Mouse (Mus musculus) midbrain, embryonic 10.5 days (tissue): ENCODE data around the gene Ly6g5b. TPM values are rescaled to one million over a fixed set of nuclear protein-coding genes. Genes with fewer than 3 reads are reported as not detected.

ENCODE experiments used
- DNase-seq: peaks from one replicate; pipeline ENCODE4 v3.0.0-alpha.2; 2017; ENCODE audit warnings: low spot score
- H3K27ac ChIP-seq: fragments of 300-500 bp; sonication (generic); replicated peaks from 2 replicates; pipeline ENCODE4 v1.5.1; 2016; ENCODE audit warnings: mild to moderate bottlenecking
- H3K27me3 ChIP-seq: fragments of 300-500 bp; sonication (generic); 2 replicates; pipeline ENCODE4 v1.6.1; 2016; ENCODE audit warnings: low read depth, mild to moderate bottlenecking; ENCODE audit not compliant: poor library complexity, severe bottlenecking
- H3K36me3 ChIP-seq: fragments of 300-500 bp; sonication (generic); 2 replicates; pipeline ENCODE4 v1.6.1; 2016; ENCODE audit warnings: mild to moderate bottlenecking, moderate library complexity
- H3K4me1 ChIP-seq: fragments of 300-500 bp; sonication (generic); 2 replicates; pipeline ENCODE4 v1.6.1; 2016
- H3K4me3 ChIP-seq: fragments of 300-500 bp; sonication (generic); 2 replicates; pipeline ENCODE4 v1.5.1; 2016; ENCODE audit warnings: mild to moderate bottlenecking, moderate library complexity
- H3K9me3 ChIP-seq: fragments of 300-500 bp; sonication (generic); replicated peaks from 2 replicates; pipeline ENCODE4 v1.6.1; 2016; ENCODE audit warnings: mild to moderate bottlenecking
- WGBS: fragments of 180-500 bp; shearing (Covaris S2); methylation state at CpG from one replicate; pipeline ENCODE4 v1.1.7; 2016; 5-methylcytosine and 5-hydroxymethylcytosine counted together
- polyA plus RNA-seq: library from polyadenylated mRNA; unstranded; fragments of >200 nt; fragmentation: Nextera tagmentation; extraction: Ambion mirVana; gene quantifications from 2 replicates; pipeline ENCODE4 v1.2.1, GENCODE M21; 2016

Ly6g5b gene
- polyA plus RNA-seq, 1 experiment from 2014 or later: 0.99 TPM

DNA sequence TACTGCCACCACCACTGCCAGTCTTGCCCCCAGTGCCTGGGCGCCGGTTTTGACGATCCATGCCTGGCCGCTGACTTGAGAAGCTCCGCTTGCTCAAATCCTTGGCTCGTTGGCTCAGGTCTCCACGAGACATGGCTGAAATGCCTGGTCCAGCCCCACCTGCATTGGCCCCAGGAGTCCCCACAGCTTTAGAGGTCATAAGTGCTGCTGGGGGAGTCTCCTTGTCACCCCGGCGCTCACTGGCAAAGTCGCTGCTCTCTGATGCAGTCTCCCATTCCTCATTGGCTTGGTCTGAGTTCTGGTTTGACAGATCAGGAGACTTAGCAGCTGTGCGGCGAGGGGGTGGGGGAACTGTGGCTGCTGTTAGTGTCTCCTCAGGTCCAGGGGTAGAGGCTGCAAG is 40.2 kb upstream of the Ly6g5b start:
- no peak overlapping the region for H3K27ac ChIP-seq
- no peaks in the 10 kb centered on the region for H3K4me1 ChIP-seq
- peaks cover 99% of the 10 kb centered on the region for H3K36me3 ChIP-seq
- no peaks in the 10 kb centered on the region for H3K9me3 ChIP-seq
- peak overlapping the region; percentile 4; the same call in 1 of the 2 replicates for H3K4me3 ChIP-seq
- no peak for DNase-seq
- 93% methylated on average over 12 of the region's 12 CpGs for WGBS
- H3K27me3 ChIP-seq: no peaks in the 10 kb centered on the region

DNA sequence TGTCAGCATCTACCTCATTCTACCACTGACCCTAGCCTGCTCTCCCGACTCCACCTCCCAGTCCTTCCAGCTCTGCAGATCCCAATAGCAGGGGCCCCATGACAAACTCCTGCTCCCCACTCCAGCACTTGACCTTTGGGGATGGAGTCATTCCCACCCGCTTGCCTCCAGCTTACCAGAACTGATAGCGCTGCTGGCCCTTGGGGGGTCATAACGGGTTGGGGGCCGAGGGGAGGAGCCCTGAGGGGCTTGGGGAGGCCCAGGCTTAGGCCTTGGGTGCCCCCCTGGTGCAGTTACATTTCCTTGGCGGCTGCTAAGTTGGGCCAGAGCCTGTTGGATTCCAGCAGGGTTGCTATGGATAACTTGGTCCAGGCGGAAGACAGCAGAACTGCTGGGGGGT is 39.4 kb upstream of the Ly6g5b start:
- Histone ChIP-seq H3K4me3 (no peak overlapping the region), H3K4me1 (no peaks in the 10 kb centered on the region), H3K9me3 (no peaks in the 10 kb centered on the region), H3K36me3 (peaks cover 99% of the 10 kb centered on the region), H3K27ac (no peak overlapping the region), H3K27me3 (no peaks in the 10 kb centered on the region)
- 82% methylated on average over 7 of the region's 7 CpGs for WGBS
- no peak for DNase-seq

DNA sequence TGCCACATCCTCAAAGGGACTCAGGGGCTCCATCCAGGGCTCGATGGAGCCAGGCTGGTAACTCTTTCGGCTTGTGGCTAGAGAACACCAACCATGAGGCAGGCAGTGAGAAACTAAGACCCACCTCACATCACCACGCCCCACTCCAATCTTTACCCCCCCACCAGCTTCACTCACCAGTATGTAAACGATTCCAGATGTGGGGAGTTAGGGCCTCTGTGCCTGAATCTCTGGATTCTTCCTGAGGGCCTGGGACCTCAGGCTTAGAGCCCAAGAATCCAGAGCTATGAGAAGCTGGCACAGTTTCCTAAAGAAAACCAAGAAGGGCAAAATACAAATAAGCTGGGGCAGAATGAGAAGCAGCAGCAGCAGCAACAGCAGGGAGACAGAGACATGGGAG is 38.7 kb upstream of the Ly6g5b start:
- no peak for DNase-seq
- WGBS: 88% methylated on average over 4 of the region's 4 CpGs
- Histone ChIP-seq H3K27me3 (no peaks in the 10 kb centered on the region), H3K4me1 (no peaks in the 10 kb centered on the region), H3K36me3 (peaks cover 99% of the 10 kb centered on the region), H3K9me3 (no peaks in the 10 kb centered on the region), H3K27ac (no peak overlapping the region), H3K4me3 (no peak overlapping the region)

DNA sequence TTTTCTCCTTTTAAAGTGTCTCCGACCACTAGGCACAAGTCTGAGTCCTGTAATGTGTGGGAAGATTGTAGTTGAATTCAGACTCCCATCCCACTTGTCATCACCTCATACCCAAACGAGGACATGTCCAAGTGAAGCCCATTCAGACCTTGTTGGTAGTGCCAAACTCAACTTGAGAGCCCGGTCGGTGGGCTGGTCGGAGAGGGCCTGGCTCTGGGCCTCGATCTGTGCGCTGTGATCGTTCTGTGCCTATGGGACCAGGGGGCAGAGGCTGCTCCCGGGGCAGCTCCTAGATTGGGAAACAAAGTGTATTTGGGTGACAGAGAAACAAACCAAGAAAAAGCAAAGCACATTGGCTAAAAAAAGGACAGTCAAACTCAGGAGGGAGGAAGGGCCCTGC is 37.8 kb upstream of the Ly6g5b start:
- Histone ChIP-seq H3K9me3 (no peaks in the 10 kb centered on the region), H3K4me3 (no peak overlapping the region), H3K36me3 (peaks cover 99% of the 10 kb centered on the region), H3K27ac (no peak overlapping the region), H3K4me1 (no peaks in the 10 kb centered on the region), H3K27me3 (no peaks in the 10 kb centered on the region)
- 92% methylated on average over 9 of the region's 9 CpGs for WGBS
- no peak for DNase-seq

DNA sequence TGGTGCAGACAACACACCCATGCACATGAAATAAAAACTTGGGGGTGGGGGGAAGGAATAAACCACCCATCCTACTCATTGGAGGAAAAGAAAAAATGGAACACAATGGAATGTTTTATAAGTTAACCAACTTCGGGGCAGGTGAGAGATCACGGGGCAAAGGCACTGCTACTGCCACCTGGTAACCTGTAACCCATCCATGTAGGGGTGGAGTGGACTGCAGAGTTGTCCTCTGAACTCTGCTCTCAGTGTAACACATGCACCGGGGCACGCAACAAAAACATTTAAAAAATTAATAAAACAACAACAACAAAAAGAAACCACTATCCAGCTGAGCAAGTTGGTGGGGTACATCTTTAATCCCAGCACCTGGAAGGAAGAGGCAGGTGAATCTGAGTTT is 36.9 kb upstream of the Ly6g5b start:
- Histone ChIP-seq H3K9me3 (no peaks in the 10 kb centered on the region), H3K27me3 (no peaks in the 10 kb centered on the region), H3K4me3 (no peak overlapping the region), H3K27ac (no peak overlapping the region), H3K36me3 (peaks cover 99% of the 10 kb centered on the region), H3K4me1 (no peaks in the 10 kb centered on the region)
- DNase-seq: no peak
- 93% methylated on average over 4 of the region's 4 CpGs for WGBS

DNA sequence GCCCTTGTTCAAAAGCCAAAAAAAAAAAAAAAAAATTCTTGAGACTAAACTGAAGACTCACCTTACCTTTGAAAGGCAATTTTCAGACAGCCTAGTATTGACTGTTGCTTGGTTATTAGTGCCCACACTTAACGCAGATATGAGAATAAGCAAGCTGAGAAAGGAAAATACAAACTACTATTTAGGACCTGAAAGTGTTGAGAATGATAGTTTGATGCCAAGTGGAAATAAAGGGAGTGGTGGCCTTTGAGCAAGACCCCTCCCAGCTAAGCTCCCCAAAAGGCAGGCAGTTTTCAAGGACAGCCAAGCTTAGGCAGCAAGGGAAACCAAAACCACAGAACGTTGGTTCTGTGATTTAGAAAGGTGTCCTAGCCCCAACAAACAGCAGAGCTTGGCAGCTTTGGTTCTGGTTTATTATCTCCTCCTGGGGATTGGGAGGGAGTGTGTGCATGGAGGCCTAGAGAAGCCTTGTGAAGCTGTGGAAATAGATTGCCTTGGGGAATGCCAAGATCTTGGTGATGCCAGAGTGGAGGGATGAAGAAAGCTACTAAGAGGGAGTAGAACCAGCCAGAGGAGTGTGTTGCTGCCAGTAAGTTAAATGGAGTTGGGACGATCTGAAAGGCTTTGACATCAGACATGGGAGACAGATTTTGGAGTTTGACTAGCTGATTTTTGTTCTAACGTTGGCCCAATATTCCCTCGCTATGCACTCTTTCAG is 32.9 kb upstream of the Ly6g5b start:
- Histone ChIP-seq H3K36me3 (peaks cover 99% of the 10 kb centered on the region), H3K9me3 (peaks cover 6% of the 10 kb centered on the region), H3K27ac (no peak overlapping the region), H3K27me3 (no peaks in the 10 kb centered on the region), H3K4me1 (no peaks in the 10 kb centered on the region), H3K4me3 (no peak overlapping the region)
- DNase-seq: no peak
- 80% methylated on average over 5 of the region's 5 CpGs for WGBS

DNA sequence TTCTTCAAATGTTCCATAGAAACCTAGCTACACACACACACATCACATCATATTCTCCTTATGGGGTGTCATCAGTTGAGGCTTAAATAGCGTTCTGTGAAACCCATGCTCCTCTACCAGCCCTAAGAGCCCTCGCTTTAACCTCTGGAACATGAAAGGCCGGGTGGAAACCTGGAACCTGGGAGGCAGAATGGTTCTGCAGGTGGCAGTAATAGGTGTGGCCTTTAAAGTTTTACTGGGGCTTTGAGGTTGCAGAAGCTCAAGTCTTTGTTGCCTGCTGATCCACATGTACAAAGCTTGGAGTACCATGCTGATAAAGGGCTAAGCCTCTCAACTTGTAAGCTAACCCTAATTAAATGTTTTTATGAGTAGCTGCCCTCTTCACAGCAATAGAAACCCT is 32.1 kb upstream of the Ly6g5b start:
- H3K27me3 ChIP-seq: no peaks in the 10 kb centered on the region
- H3K4me1 ChIP-seq: no peaks in the 10 kb centered on the region
- 59% methylated on average over 3 of the region's 3 CpGs for WGBS

DNA sequence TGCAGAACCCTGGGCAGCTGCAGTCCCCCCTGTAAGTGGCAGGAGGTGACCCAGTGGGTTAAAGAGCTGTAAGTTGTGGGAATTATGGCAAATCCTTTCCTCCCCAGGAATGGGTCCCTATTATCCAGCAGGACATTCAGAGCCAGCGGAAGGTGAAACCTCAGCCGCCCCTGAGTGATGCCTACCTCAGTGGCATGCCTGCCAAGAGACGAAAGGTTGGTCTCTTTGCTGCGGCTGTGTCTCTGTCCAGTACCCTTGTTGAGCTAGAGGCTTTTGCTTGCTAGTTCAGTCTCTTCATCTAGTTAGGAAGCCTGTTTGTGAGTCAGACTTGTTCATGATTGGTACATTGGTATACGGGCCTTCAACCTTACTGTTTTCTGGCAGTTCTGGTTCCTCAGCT is 30.9 kb upstream of the Ly6g5b start:
- 92% methylated on average over 5 of the region's 5 CpGs for WGBS
- H3K4me3 ChIP-seq: no peak overlapping the region
- peaks cover 99% of the 10 kb centered on the region for H3K36me3 ChIP-seq
- peaks cover 13% of the 10 kb centered on the region for H3K9me3 ChIP-seq
- no peaks in the 10 kb centered on the region for H3K4me1 ChIP-seq
- H3K27ac ChIP-seq: no peak overlapping the region
- no peak for DNase-seq
- no peaks in the 10 kb centered on the region for H3K27me3 ChIP-seq

More for the DNA sequence above, 32.1 kb upstream of the Ly6g5b start:
- Histone ChIP-seq H3K27ac (no peak overlapping the region), H3K4me3 (no peak overlapping the region), H3K9me3 (peaks cover 13% of the 10 kb centered on the region), H3K36me3 (peaks cover 99% of the 10 kb centered on the region)
- no peak for DNase-seq

DNA sequence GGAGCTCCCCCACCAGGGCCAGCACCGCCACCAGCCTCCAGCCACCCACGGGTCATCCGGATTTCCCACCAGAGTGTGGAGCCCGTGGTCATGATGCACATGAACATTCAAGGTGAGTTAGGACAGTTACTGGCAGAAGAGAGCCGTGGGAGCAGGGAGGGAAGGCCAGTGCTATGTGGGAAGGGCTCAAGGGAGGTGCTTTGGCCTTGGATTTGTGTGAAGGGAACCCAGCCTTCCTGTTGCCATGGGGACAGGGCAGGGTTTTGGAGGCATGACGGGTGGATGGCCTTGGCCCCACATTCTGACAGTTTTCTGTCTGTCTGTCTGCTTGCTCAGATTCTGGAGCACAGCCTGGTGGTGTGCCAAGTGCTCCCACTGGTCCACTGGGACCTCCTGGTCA is 26.7 kb upstream of the Ly6g5b start:
- 89% methylated on average over 6 of the region's 6 CpGs for WGBS
- peaks cover 97% of the 10 kb centered on the region for H3K36me3 ChIP-seq
- H3K4me1 ChIP-seq: peaks cover 10% of the 10 kb centered on the region

DNA sequence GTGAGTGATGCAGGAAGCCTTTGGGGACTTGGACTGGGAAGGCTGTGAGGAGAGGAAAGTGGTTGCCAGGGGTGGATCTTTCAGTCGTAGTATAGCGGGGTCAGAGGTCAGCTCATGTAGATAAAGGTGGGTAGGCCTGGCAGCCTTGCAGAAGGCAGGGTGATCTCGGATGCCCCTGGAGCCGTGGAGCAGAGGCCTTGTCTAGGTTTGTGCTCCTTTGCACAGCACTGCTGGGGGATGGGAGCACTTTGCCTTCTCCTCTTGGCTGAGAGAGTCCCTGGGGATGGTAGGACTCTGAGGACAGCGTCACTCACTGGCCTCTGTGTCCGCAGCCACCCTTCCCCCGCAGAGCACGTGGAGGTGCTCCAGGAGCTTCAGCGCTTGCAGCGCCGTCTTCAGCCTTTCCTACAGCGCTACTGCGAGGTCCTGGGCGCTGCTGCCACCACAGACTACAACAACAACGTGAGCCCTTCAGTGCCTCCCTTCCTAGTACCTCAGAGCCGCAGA is 25.3 kb upstream of the Ly6g5b start:
- Histone ChIP-seq H3K4me3 (no peak overlapping the region), H3K36me3 (peaks cover 83% of the 10 kb centered on the region), H3K27me3 (no peaks in the 10 kb centered on the region), H3K27ac (no peak overlapping the region), H3K4me1 (peaks cover 20% of the 10 kb centered on the region), H3K9me3 (peaks cover 13% of the 10 kb centered on the region)
- no peak for DNase-seq
- 85% methylated on average over 16 of the region's 16 CpGs for WGBS

More for the DNA sequence above, 26.7 kb upstream of the Ly6g5b start:
- Histone ChIP-seq H3K27ac (no peak overlapping the region), H3K9me3 (peaks cover 13% of the 10 kb centered on the region), H3K4me3 (no peak overlapping the region), H3K27me3 (no peaks in the 10 kb centered on the region)
- DNase-seq: no peak

DNA sequence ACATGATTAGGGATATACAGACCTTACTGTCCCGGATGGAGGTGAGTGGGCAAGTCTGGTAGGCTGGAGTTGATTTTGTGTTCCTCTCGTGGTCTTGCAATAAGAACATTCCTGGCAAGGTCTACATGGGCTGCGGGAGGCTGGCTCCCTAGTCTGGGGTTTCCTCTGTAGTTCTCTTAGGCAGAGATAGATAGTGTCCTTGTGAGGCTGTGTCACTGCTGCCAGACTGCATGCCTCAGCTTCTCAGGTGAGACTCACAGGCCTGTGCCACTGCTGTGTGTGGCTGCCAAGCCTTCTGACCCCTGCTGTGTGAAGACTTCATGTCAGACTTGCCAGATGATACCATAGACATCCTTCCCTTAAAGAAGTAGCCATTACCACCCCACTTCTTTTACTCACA is 24.0 kb upstream of the Ly6g5b start:
- H3K4me1 ChIP-seq: peaks cover 20% of the 10 kb centered on the region
- peaks cover 70% of the 10 kb centered on the region for H3K36me3 ChIP-seq
- DNase-seq: no peak
- H3K4me3 ChIP-seq: 0 out of 2 replicates have a peak overlapping the region, but pooled peaks have one; percentile 9
- H3K9me3 ChIP-seq: peaks cover 13% of the 10 kb centered on the region
- no peak overlapping the region for H3K27ac ChIP-seq
- WGBS: 93% methylated on average over 3 of the region's 3 CpGs
- H3K27me3 ChIP-seq: no peaks in the 10 kb centered on the region

DNA sequence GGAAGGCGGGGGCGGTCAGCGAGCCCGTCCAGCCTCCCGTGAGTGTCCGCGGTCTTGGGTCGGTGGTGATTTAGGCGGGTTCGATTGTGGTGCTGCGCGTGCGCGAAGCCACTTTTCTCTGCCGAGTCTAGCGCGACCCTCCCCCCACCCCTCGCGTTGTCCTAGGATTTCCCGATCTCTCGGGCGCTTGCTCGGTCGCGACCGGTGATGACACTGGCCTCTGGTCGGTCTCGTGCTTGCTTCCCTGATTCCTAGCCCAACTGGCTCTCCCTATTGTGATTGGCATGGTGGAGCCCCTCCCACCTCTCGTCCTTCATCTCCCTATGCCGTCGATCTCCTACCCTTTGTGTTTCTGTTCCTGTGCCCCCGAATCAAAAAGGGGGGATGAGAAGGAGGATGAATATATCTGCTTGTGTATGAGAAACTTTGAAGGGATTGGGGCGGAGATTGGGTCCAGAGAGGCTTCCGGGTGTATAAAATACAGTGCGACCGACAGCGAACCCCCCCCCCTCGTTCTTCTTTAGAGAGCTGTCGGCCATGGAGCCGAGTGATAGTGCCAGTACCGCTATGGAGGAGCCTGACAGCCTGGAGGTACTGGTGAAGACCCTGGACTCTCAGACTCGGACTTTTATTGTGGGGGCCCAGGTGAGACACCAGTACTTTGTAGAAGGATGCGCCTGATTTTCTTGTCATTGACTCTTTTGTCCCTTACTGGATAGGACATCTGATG is 20.5 kb upstream of the Ly6g5b start:
- H3K36me3 ChIP-seq: peaks cover 39% of the 10 kb centered on the region
- peak overlapping the region; percentile 86 for H3K4me3 ChIP-seq
- WGBS: 1% methylated on average over 42 of the region's 43 CpGs
- DNase-seq: no peak
- peak overlapping the region; percentile 99 for H3K27ac ChIP-seq
- H3K4me1 ChIP-seq: peaks cover 23% of the 10 kb centered on the region
- no peaks in the 10 kb centered on the region for H3K27me3 ChIP-seq
- H3K9me3 ChIP-seq: no peaks in the 10 kb centered on the region
